Mouse (Mus musculus): ENCODE measurements around the gene Bri3. TPM values are rescaled to one million over a fixed set of nuclear protein-coding genes. Genes with fewer than 3 reads are reported as not detected.

Gene Bri3
- polyA plus RNA-seq, 1 experiment from 2014 or later: 144 TPM

- Histone ChIP-seq H3K4me1 (ENCODE audit: control insufficient read depth, insufficient read depth, low read length) (peaks cover 2% of the 10 kb centered on the region; the same call in 1 of the 2 replicates), H3K27me3 (ENCODE audit: control insufficient read depth, insufficient read depth, low read length) (no peaks in the 10 kb centered on the region), H3K9me3 (replicated peaks; ENCODE audit: control insufficient read depth, low read length) (no peaks in the 10 kb centered on the region), H3K4me3 (ENCODE audit: low read length) (no peak overlapping the region), H3K27ac (ENCODE audit: low read length) (no peak overlapping the region), H3K4me2 (ENCODE audit: low read depth, low read length) (no peak overlapping the region), H3K9ac (ENCODE audit: low read length) (no peak overlapping the region), H3K36me3 (ENCODE audit: control insufficient read depth, insufficient read depth) (peaks cover 9% of the 10 kb centered on the region)
- no peak for ATAC-seq (replicated peaks; ENCODE audit: extremely low read depth, insufficient read depth, low FRiP score)
- 87% methylated on average over 12 of the region's 13 CpGs for WGBS
Observed at GRCm38 (mm10) chr5:144278374-144278960, 34.2 kb downstream of the Bri3 start.

- Histone ChIP-seq H3K27me3 (ENCODE audit: control insufficient read depth, insufficient read depth, low read length) (no peaks in the 10 kb centered on the region), H3K36me3 (ENCODE audit: control insufficient read depth, insufficient read depth) (peaks cover 9% of the 10 kb centered on the region), H3K4me3 (ENCODE audit: low read length) (no peak overlapping the region), H3K4me1 (ENCODE audit: control insufficient read depth, insufficient read depth, low read length) (peaks cover 8% of the 10 kb centered on the region), H3K4me2 (ENCODE audit: low read depth, low read length) (no peak overlapping the region), H3K27ac (ENCODE audit: low read length) (no peak overlapping the region), H3K9me3 (replicated peaks; ENCODE audit: control insufficient read depth, low read length) (no peaks in the 10 kb centered on the region), H3K9ac (ENCODE audit: low read length) (no peak overlapping the region)
- 69% methylated on average over 9 of the region's 9 CpGs for WGBS
- no peak for ATAC-seq (replicated peaks; ENCODE audit: extremely low read depth, insufficient read depth, low FRiP score)
Observed at GRCm38 (mm10) chr5:144279081-144279541, 34.9 kb downstream of the Bri3 start.

- Histone ChIP-seq H3K36me3 (ENCODE audit: control insufficient read depth, insufficient read depth) (peaks cover 9% of the 10 kb centered on the region), H3K4me1 (ENCODE audit: control insufficient read depth, insufficient read depth, low read length) (peaks cover 8% of the 10 kb centered on the region)
- WGBS: 94% methylated on average over 13 of the region's 13 CpGs
Observed at GRCm38 (mm10) chr5:144279926-144280325, 35.7 kb downstream of the Bri3 start.

GRCm38 (mm10) chr5:144282470-144283260, 38.4 kb downstream of the Bri3 start:
- H3K9me3 ChIP-seq (replicated peaks; ENCODE audit: control insufficient read depth, low read length): no peaks in the 10 kb centered on the region
- no peak overlapping the region for H3K4me2 ChIP-seq (ENCODE audit: low read depth, low read length)
- no peak for ATAC-seq (replicated peaks; ENCODE audit: extremely low read depth, insufficient read depth, low FRiP score)
- WGBS: 79% methylated on average over 11 of the region's 11 CpGs
- no peaks in the 10 kb centered on the region for H3K27me3 ChIP-seq (ENCODE audit: control insufficient read depth, insufficient read depth, low read length)
- H3K36me3 ChIP-seq (ENCODE audit: control insufficient read depth, insufficient read depth): peaks cover 9% of the 10 kb centered on the region
- no peak overlapping the region for H3K4me3 ChIP-seq (ENCODE audit: low read length)
- H3K4me1 ChIP-seq (ENCODE audit: control insufficient read depth, insufficient read depth, low read length): peaks cover 15% of the 10 kb centered on the region
- no peak overlapping the region for H3K27ac ChIP-seq (ENCODE audit: low read length)
- no peak overlapping the region for H3K9ac ChIP-seq (ENCODE audit: low read length)

More at GRCm38 (mm10) chr5:144279926-144280325, 35.7 kb downstream of the Bri3 start:
- Histone ChIP-seq H3K4me2 (ENCODE audit: low read depth, low read length) (no peak overlapping the region), H3K9ac (ENCODE audit: low read length) (no peak overlapping the region), H3K27ac (ENCODE audit: low read length) (no peak overlapping the region), H3K9me3 (replicated peaks; ENCODE audit: control insufficient read depth, low read length) (no peaks in the 10 kb centered on the region), H3K27me3 (ENCODE audit: control insufficient read depth, insufficient read depth, low read length) (no peaks in the 10 kb centered on the region), H3K4me3 (ENCODE audit: low read length) (no peak overlapping the region)
- ATAC-seq (replicated peaks; ENCODE audit: extremely low read depth, insufficient read depth, low FRiP score): no peak

- ATAC-seq (replicated peaks; ENCODE audit: extremely low read depth, insufficient read depth, low FRiP score): no peak
- 54% methylated on average over 8 of the region's 8 CpGs for WGBS
Observed at GRCm38 (mm10) chr5:144283551-144284031, 39.4 kb downstream of the Bri3 start.

GRCm38 (mm10) chr5:144284599-144284998, 40.4 kb downstream of the Bri3 start:
- H3K27ac ChIP-seq (ENCODE audit: low read length): no peak overlapping the region
- H3K4me1 ChIP-seq (ENCODE audit: control insufficient read depth, insufficient read depth, low read length): peaks cover 23% of the 10 kb centered on the region
- no peaks in the 10 kb centered on the region for H3K9me3 ChIP-seq (replicated peaks; ENCODE audit: control insufficient read depth, low read length)
- H3K4me3 ChIP-seq (ENCODE audit: low read length): no peak overlapping the region
- ATAC-seq (replicated peaks; ENCODE audit: extremely low read depth, insufficient read depth, low FRiP score): no peak
- 80% methylated on average over 5 of the region's 5 CpGs for WGBS
- no peak overlapping the region for H3K4me2 ChIP-seq (ENCODE audit: low read depth, low read length)
- peaks cover 5% of the 10 kb centered on the region for H3K36me3 ChIP-seq (ENCODE audit: control insufficient read depth, insufficient read depth)
- H3K27me3 ChIP-seq (ENCODE audit: control insufficient read depth, insufficient read depth, low read length): no peaks in the 10 kb centered on the region
- no peak overlapping the region for H3K9ac ChIP-seq (ENCODE audit: low read length)

More at GRCm38 (mm10) chr5:144283551-144284031, 39.4 kb downstream of the Bri3 start:
- H3K9ac ChIP-seq (ENCODE audit: low read length): no peak overlapping the region
- peaks cover 5% of the 10 kb centered on the region for H3K36me3 ChIP-seq (ENCODE audit: control insufficient read depth, insufficient read depth)
- H3K4me2 ChIP-seq (ENCODE audit: low read depth, low read length): no peak overlapping the region
- peaks cover 18% of the 10 kb centered on the region for H3K4me1 ChIP-seq (ENCODE audit: control insufficient read depth, insufficient read depth, low read length)
- no peak overlapping the region for H3K27ac ChIP-seq (ENCODE audit: low read length)
- no peaks in the 10 kb centered on the region for H3K9me3 ChIP-seq (replicated peaks; ENCODE audit: control insufficient read depth, low read length)
- H3K27me3 ChIP-seq (ENCODE audit: control insufficient read depth, insufficient read depth, low read length): no peaks in the 10 kb centered on the region
- H3K4me3 ChIP-seq (ENCODE audit: low read length): no peak overlapping the region

- 73% methylated on average over 9 of the region's 9 CpGs for WGBS
- Histone ChIP-seq H3K4me1 (ENCODE audit: control insufficient read depth, insufficient read depth, low read length) (peaks cover 31% of the 10 kb centered on the region), H3K27me3 (ENCODE audit: control insufficient read depth, insufficient read depth, low read length) (no peaks in the 10 kb centered on the region), H3K36me3 (ENCODE audit: control insufficient read depth, insufficient read depth) (no peaks in the 10 kb centered on the region), H3K4me3 (ENCODE audit: low read length) (no peak overlapping the region), H3K9ac (ENCODE audit: low read length) (no peak overlapping the region), H3K4me2 (ENCODE audit: low read depth, low read length) (no peak overlapping the region), H3K9me3 (replicated peaks; ENCODE audit: control insufficient read depth, low read length) (no peaks in the 10 kb centered on the region), H3K27ac (ENCODE audit: low read length) (no peak overlapping the region)
- no peak for ATAC-seq (replicated peaks; ENCODE audit: extremely low read depth, insufficient read depth, low FRiP score)
Observed at GRCm38 (mm10) chr5:144286591-144287266, 42.5 kb downstream of the Bri3 start.

GRCm38 (mm10) chr5:144287267-144287820, 43.1 kb downstream of the Bri3 start:
- ATAC-seq (replicated peaks; ENCODE audit: extremely low read depth, insufficient read depth, low FRiP score): no peak
- WGBS: 73% methylated on average over 3 of the region's 3 CpGs
- H3K36me3 ChIP-seq (ENCODE audit: control insufficient read depth, insufficient read depth): no peaks in the 10 kb centered on the region
- no peak overlapping the region for H3K4me3 ChIP-seq (ENCODE audit: low read length)
- peaks cover 31% of the 10 kb centered on the region for H3K4me1 ChIP-seq (ENCODE audit: control insufficient read depth, insufficient read depth, low read length)
- H3K27ac ChIP-seq (ENCODE audit: low read length): no peak overlapping the region
- no peak overlapping the region for H3K9ac ChIP-seq (ENCODE audit: low read length)
- no peak overlapping the region for H3K4me2 ChIP-seq (ENCODE audit: low read depth, low read length)
- H3K27me3 ChIP-seq (ENCODE audit: control insufficient read depth, insufficient read depth, low read length): no peaks in the 10 kb centered on the region
- H3K9me3 ChIP-seq (replicated peaks; ENCODE audit: control insufficient read depth, low read length): no peaks in the 10 kb centered on the region

Measured in heart, embryonic 16.5 days (tissue).